Mouse (Mus musculus) cerebellum, adult 2 months (tissue): ENCODE data around the gene Cipc.

Experiments
- CTCF ChIP-seq: fragments of 200-500 bp; IDR thresholded peaks from 2 replicates; pipeline ENCODE4 v1.5.1; 2011; ENCODE audit warnings: low read depth, mild to moderate bottlenecking, control low read depth, low read length, moderate library complexity, borderline replicate concordance; ENCODE audit not compliant: insufficient read depth
- POLR2A ChIP-seq: fragments of 200-500 bp; IDR thresholded peaks from 2 replicates; pipeline ENCODE4 v1.6.1; 2011; ENCODE audit warnings: low read length, control low read depth, borderline replicate concordance; ENCODE audit not compliant: insufficient read depth

- no peak for TF ChIP-seq POLR2A
- TF ChIP-seq CTCF = no peak
Measured at GRCm38 (mm10) chr12:86950161-86950960, 3.5 kb downstream of the Cipc start.
